Mouse (Mus musculus) CD4-positive, CD25-positive, alpha-beta regulatory T cell, adult 2 months (primary cell): ENCODE results near the gene Maml2.

Source experiments
- DNase-seq: peaks from one replicate; pipeline ENCODE4 v3.0.0-alpha.2; 2012; ENCODE audit warnings: low read depth, low spot score

Maml2 gene

DNA sequence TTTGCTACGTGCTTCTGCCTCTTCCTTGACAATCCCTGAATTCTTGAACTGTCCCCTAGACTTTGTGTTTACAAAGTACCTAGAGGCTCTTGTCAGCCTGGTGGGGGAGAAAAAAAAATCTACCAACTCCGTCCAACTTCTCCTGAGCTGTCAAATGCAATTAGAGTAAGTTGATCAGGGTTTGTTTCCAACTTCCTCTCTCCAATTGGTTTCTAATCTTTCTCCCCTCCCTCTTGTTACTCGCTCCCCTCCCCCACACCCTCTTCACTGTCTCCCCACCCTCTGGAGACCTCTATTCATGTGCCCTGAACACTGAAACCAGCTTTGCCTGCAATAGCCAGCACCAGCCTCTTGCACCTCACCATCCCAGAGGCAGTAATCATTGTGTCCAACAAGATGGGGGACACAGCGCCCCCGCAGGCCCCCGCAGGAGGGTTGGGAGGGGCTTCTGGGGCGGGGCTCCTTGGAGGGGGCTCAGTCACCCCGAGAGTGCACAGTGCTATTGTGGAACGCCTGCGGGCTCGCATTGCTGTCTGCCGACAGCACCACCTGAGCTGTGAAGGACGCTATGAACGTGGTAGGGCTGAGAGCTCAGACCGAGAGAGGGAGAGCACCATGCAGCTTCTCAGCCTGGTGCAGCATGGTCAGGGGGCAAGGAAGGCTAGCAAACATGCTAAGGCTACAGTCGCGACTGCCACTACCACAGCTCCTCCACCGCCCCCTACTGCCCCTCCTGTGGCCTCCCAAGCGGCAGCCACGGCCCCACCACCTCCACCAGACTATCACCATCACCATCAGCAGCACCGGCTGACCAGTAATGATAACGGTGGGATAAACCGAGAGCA is at the start of gene Maml2:
TSS of gene Maml2 (plus strand) at position 290 of the 845 bp plus-strand sequence.
- DNase-seq, result peak; percentile 71

- no peak for DNase-seq
These were observed 49.7 kb upstream of the Maml2 start for GRCm38 (mm10) chr9:13248104-13248503.

DNA sequence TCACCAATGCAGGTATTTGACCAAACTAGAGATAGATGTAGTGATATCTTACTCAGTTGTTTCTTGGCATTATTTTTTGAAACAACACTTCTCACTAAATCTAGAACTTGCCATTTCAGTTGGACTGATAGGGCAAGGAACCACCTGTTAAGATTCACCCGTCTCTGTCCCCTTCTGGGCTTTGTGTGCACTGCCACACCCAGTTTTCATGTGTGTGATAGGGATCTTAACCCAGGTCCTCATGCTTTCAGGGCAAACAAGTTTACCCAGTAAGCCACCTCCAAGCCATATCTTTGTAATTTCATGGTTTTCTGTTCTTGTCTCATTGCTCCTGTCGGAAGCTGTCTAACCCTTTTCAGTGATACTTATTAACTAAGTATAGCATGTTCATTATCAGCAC is 46.5 kb upstream of the Maml2 start:
- DNase-seq, result no peak

- no peak for DNase-seq
These were observed 41.0 kb upstream of the Maml2 start for GRCm38 (mm10) chr9:13256726-13257125.

DNA sequence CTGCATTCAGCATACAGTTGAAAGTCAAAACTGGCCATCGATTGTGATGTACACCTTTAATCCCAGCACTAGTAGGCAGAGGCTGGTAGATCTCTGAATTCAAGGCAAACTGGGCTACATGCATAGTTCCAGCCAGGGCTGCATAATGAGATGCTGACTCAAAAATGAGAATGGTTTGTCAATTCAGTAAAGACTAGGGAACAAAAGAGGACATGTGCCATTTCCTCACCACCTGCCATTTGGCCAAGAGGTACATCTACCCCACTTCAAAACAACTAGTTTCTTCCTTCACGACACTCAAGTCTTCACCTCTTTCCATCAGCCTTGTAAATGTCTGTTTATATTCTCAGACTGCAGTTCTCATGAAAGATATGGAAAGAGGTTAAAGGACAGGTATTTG is 39.6 kb upstream of the Maml2 start:
- no peak for DNase-seq

GRCm38 (mm10) chr9:13260980-13261379 is 36.8 kb upstream of the Maml2 start:
- no peak for DNase-seq

DNA sequence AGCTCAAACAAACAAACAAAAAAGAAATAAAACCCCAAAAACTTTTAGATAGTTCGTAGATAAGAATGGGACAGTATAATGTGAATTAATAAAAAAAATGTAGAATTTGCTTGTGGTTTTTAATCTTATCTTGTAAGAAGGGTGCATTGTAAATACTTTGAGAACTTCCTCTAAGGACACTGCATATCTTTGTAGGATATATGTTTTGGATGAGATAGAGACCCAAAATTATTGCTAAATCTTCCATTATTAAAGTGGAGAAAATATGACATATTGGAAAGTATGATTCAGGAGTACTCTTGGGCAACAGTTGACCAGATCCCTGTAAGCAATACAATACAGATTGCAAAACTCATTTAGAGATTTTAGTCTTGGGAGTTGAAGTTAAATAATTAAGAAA is 24.5 kb upstream of the Maml2 start:
- DNase-seq, result no peak

DNA sequence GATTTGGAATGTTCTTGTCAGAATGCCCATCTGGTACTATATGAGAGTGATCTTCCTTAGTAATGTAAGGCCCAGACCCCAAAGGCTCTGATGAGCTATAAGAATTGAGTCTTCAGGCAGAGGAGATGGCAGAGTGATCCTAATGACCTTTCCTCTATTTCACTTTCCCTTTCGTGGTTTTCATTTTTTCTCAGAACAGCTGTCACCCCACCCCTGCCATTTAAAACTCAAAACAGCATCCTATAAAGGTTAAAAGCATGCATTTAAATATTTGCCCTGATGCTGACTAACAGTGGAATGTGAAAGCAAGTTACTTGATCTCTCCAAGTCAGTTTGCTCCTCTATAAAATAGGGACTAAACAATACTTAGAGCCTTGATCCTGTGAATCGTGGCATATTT is 10.3 kb upstream of the Maml2 start:
- DNase-seq, result no peak

GRCm38 (mm10) chr9:13296274-13297121 is 1.3 kb upstream of the Maml2 start:
- peak; percentile 92 for DNase-seq

DNA sequence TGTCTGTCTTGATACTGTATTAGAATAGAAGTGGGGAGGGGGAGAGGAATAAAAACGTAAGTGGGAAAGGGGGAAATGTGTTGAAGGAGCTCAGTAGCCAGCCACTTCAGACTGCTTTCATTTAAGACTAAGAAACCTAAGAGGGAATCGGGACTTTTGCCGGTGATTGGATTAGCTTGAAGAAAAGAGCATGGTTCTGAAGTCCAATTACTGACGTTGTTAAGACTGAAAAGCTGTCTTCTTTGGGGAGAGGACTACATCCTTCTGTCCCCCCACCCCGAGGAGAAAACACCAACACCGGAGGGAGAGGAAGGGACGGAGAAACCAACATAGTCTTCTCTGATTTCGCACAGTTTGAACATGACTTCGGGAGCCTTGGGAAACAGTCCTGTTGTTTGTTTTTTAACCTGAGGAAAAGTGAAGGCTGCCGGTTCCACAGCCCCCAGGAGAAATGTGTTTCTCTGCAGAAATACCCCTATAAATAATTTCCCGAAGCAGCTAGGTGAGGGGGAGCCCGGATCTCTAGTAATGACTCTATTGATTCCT is 562 bp upstream of the Maml2 start:
- peak; percentile 41 for DNase-seq

DNA sequence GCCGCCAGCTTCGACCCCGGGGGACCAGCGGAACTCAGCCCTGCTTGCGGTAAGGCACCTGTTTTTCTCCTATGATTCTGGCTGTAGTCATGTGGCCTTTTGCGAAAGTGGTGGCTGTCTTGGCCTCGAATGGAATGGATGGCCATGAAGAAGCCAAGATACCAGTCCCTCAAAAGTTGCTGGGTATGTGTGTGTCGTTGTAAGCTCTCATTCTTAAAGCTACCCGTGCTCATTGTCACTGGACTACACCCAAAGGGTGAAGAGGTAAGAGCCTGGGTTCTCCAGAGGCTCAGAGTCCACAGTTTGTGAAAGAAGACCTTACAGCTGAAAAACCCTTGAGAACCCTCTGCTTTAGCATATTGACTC is 739 bp downstream of the Maml2 start:
- DNase-seq, result no peak

- no peak for DNase-seq
These were observed 1.4 kb downstream of the Maml2 start for GRCm38 (mm10) chr9:13299190-13299589.

- peak; percentile 52 for DNase-seq
These were observed 2.3 kb downstream of the Maml2 start for GRCm38 (mm10) chr9:13300041-13300441.

- peak; percentile 64 for DNase-seq
These were observed 3.4 kb downstream of the Maml2 start for GRCm38 (mm10) chr9:13300891-13301782.

GRCm38 (mm10) chr9:13302183-13302825 is 4.5 kb downstream of the Maml2 start:
- DNase-seq, result no peak

DNA sequence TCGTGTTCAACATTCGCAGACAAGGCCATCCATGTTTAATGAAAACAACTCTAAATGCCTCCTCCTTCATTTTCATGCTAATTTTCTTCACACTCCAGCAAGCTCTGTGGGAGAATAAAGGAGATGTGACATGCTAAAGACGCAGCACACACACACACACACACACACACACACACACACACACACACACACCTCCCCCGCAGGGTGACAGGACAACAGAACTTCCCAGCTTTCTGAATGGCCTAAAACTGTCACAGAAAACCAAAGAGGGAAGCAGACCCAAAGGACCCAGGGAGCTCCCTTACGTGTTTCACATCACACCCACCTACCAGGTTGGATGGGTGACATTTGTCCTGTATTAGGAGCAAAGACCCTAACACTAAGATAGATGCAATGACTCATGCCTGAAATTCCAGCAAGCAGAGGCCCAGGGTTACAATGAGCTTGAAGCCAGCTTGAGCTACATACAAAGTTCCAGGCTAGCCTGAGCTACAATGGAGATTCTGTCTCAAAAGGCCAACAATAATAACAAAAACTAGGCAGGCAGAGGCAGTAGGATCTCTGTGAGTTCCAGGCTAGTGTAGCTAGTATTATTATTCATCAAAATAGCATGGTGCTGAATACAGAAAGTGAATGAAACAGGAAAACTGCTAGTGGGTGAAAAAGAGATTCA is 5.5 kb downstream of the Maml2 start:
- DNase-seq, result no peak

- peak; percentile 37 for DNase-seq
These were observed 6.2 kb downstream of the Maml2 start for GRCm38 (mm10) chr9:13303976-13304375.

GRCm38 (mm10) chr9:13306471-13306870 is 8.7 kb downstream of the Maml2 start:
- DNase-seq, result no peak

GRCm38 (mm10) chr9:13307226-13307625 is 9.5 kb downstream of the Maml2 start:
- no peak for DNase-seq

DNA sequence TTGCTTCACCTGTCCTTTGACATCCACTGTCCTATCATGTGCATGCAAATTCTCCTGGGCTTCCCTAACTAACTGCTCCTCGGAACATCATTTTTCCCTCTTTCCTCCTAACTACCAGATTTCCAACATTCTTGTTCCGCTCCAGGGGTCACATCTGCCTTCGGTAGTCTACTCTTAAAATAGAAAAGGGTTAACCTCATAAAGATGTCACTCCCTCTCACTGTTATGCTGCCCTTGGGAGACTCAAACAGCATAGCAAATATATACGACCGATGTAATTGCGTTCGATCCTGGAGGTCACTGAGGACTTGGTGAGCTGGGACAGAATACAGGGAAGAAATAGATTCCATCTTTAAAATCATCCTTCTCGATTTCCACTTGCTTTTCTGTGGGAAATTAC is 11.0 kb downstream of the Maml2 start:
- DNase-seq, result no peak
